Mouse (Mus musculus) MEL (cell line): Measurements from ENCODE around the gene Mafk. TPM values are rescaled to one million over a fixed set of nuclear protein-coding genes. Genes with fewer than 3 reads are reported as not detected.

Experiments used
- DNase-seq: peaks from one replicate; pipeline ENCODE4 v3.0.0; 2011; ENCODE audit warnings: low read depth, low spot score
- H3K27ac ChIP-seq: 2 replicates; pipeline ENCODE4 v1.5.1; 2012; ENCODE audit warnings: low read depth, mild to moderate bottlenecking, control low read depth, low read length, moderate library complexity; ENCODE audit not compliant: control insufficient read depth
- H3K27me3 ChIP-seq, 2 experiments: fragments of 150-350 bp in 1 of 2; sonication (generic) in 1 of 2; 2 replicates each; pipeline ENCODE4 v1.6.1; 2012; ENCODE audit warnings: low read length in 2 of 2, mild to moderate bottlenecking in 2 of 2, improper control_type of control experiment in 1 of 2, moderate library complexity in 1 of 2; ENCODE audit not compliant: insufficient read depth in 2 of 2, control insufficient read depth in 1 of 2
- H3K36me3 ChIP-seq, 2 experiments: 2 replicates each; pipeline ENCODE4 v1.6.1; 2012 to 2014; ENCODE audit warnings: low read length in 2 of 2, improper control_type of control experiment in 1 of 2, inconsistent platforms in 1 of 2, mild to moderate bottlenecking in 1 of 2; ENCODE audit not compliant: insufficient read depth in 2 of 2, control insufficient read depth in 1 of 2
- H3K4me1 ChIP-seq, 2 experiments: fragments of 150-350 bp in 1 of 2; sonication (generic) in 1 of 2; 2 replicates each; pipeline ENCODE4 v1.6.1; 2012; ENCODE audit warnings: low read length in 2 of 2, improper control_type of control experiment in 1 of 2, mild to moderate bottlenecking in 1 of 2; ENCODE audit not compliant: insufficient read depth in 2 of 2, control insufficient read depth in 1 of 2
- H3K4me3 ChIP-seq, 2 experiments: fragments of 150-350 bp in 1 of 2; sonication (generic) in 1 of 2; 2 replicates each; pipeline ENCODE4 v1.5.1; 2012; ENCODE audit warnings: low read depth in 2 of 2, low read length in 2 of 2, mild to moderate bottlenecking in 2 of 2, moderate library complexity in 2 of 2, control low read depth in 1 of 2, improper control_type of control experiment in 1 of 2; ENCODE audit not compliant: control insufficient read depth in 1 of 2, insufficient read depth in 1 of 2
- H3K79me2 ChIP-seq: 2 replicates; pipeline ENCODE4 v1.6.1; 2012; ENCODE audit warnings: mild to moderate bottlenecking, low read length, moderate library complexity; ENCODE audit not compliant: control insufficient read depth, poor library complexity, insufficient read depth
- H3K9ac ChIP-seq: 2 replicates; pipeline ENCODE4 v1.6.1; 2012; ENCODE audit warnings: low read depth, mild to moderate bottlenecking, control low read depth, low read length, moderate library complexity; ENCODE audit not compliant: control insufficient read depth, poor library complexity, severe bottlenecking
- H3K9me3 ChIP-seq: fragments of 150-350 bp; sonication (generic); replicated peaks from 2 replicates; pipeline ENCODE4 v1.6.1; 2012; ENCODE audit warnings: mild to moderate bottlenecking, low read length, improper control_type of control experiment, moderate library complexity; ENCODE audit not compliant: insufficient read depth
- BHLHE40 ChIP-seq: IDR thresholded peaks from 2 replicates; pipeline ENCODE4 v1.6.1; 2012; ENCODE audit warnings: low read depth, mild to moderate bottlenecking, inconsistent platforms, low read length, improper control_type of control experiment, borderline replicate concordance
- CHD1 ChIP-seq: IDR thresholded peaks from 2 replicates; pipeline ENCODE4 v1.6.1; 2012; ENCODE audit warnings: low read depth, mild to moderate bottlenecking, inconsistent platforms, low read length, improper control_type of control experiment
- CTCF ChIP-seq, 3 experiments: IDR thresholded peaks in 2 of 3; conservative IDR thresholded peaks in 1 of 3; 2 replicates each; pipeline ENCODE4 v1.5.1; 2011 to 2012; ENCODE audit warnings: low read length in 3 of 3, low read depth in 2 of 3, mild to moderate bottlenecking in 2 of 3, improper control_type of control experiment in 1 of 3, inconsistent platforms in 1 of 3, mixed read lengths in 1 of 3, moderate library complexity in 1 of 3; ENCODE audit not compliant: control insufficient read depth in 1 of 3, insufficient read depth in 1 of 3, poor library complexity in 1 of 3, severe bottlenecking in 1 of 3
- E2F4 ChIP-seq: IDR thresholded peaks from 2 replicates; pipeline ENCODE4 v1.6.1; 2011; ENCODE audit warnings: low read depth, low read length, improper control_type of control experiment, borderline replicate concordance
- EP300 ChIP-seq, 2 experiments: IDR thresholded peaks; 2 replicates each; pipeline ENCODE4 v1.6.1; 2011; ENCODE audit warnings: improper control_type of control experiment in 2 of 2, low read length in 2 of 2, low read depth in 1 of 2, mild to moderate bottlenecking in 1 of 2
- ETS1 ChIP-seq: IDR thresholded peaks from 2 replicates; pipeline ENCODE4 v1.6.1; 2012; ENCODE audit warnings: low read depth, mild to moderate bottlenecking, inconsistent platforms, low read length, improper control_type of control experiment, moderate library complexity
- MAX ChIP-seq: IDR thresholded peaks from 2 replicates; pipeline ENCODE4 v1.6.1; 2011; ENCODE audit warnings: low read length, improper control_type of control experiment
- MXI1 ChIP-seq: IDR thresholded peaks from 2 replicates; pipeline ENCODE4 v1.6.1; 2011; ENCODE audit warnings: mild to moderate bottlenecking, low read depth, low read length, improper control_type of control experiment
- NRF1 ChIP-seq: IDR thresholded peaks from 2 replicates; pipeline ENCODE4 v1.6.1; 2014; ENCODE audit warnings: low read depth, mild to moderate bottlenecking, inconsistent platforms, low read length, improper control_type of control experiment, moderate library complexity; ENCODE audit not compliant: poor library complexity, insufficient read depth, severe bottlenecking
- POLR2AphosphoS5 ChIP-seq: IDR thresholded peaks from 2 replicates; pipeline ENCODE4 v1.6.1; 2012; ENCODE audit warnings: low read depth, borderline replicate concordance, mild to moderate bottlenecking, inconsistent platforms, low read length, moderate library complexity, mixed read lengths
- RAD21 ChIP-seq: IDR thresholded peaks from 2 replicates; pipeline ENCODE4 v1.6.1; 2011; ENCODE audit warnings: mild to moderate bottlenecking, low read depth, low read length, improper control_type of control experiment
- SMC3 ChIP-seq: IDR thresholded peaks from 2 replicates; pipeline ENCODE4 v1.6.1; 2011; ENCODE audit warnings: low read depth, low read length, improper control_type of control experiment
- TAL1 ChIP-seq: IDR thresholded peaks from 2 replicates; pipeline ENCODE4 v1.6.1; 2012; ENCODE audit warnings: mild to moderate bottlenecking, inconsistent platforms, low read length, moderate library complexity, mixed read lengths
- TCF12 ChIP-seq: IDR thresholded peaks from 2 replicates; pipeline ENCODE4 v1.6.1; 2014; ENCODE audit warnings: low read depth, mild to moderate bottlenecking, inconsistent platforms, low read length, improper control_type of control experiment, moderate library complexity
- UBTF ChIP-seq: IDR thresholded peaks from 2 replicates; pipeline ENCODE4 v1.6.1; 2012; ENCODE audit warnings: low read depth, mild to moderate bottlenecking, inconsistent platforms, low read length, improper control_type of control experiment, moderate library complexity, borderline replicate concordance; ENCODE audit not compliant: insufficient read depth
- ZKSCAN1 ChIP-seq: IDR thresholded peaks from 2 replicates; pipeline ENCODE4 v1.6.1; 2012; ENCODE audit warnings: low read depth, mild to moderate bottlenecking, inconsistent platforms, low read length, improper control_type of control experiment, moderate library complexity
- polyA plus RNA-seq, 2 experiments: library from polyadenylated mRNA; stranded (reverse) in 1 of 2; unstranded in 1 of 2; fragments of >175 nt in 1 of 2; fragments of >200 nt in 1 of 2; gene quantifications; 2 replicates each; pipeline versions ENCODE4 v1.2.1 to v1.2.4; 2012; ENCODE audit warnings: low replicate concordance in 2 of 2, low read depth in 1 of 2; ENCODE audit not compliant: insufficient read length in 2 of 2, insufficient read depth in 1 of 2, missing spikeins in 1 of 2
- total RNA-seq: library from RNA; depleted of rRNA; stranded (reverse); fragments of 300-350 nt; gene quantifications from 2 replicates; pipeline ENCODE4 v1.2.3, GENCODE M21; 2012

Gene Mafk
- total and polyA plus RNA-seq, 3 experiments: 56.5 to 62.1 TPM; not detected in 1

DNA sequence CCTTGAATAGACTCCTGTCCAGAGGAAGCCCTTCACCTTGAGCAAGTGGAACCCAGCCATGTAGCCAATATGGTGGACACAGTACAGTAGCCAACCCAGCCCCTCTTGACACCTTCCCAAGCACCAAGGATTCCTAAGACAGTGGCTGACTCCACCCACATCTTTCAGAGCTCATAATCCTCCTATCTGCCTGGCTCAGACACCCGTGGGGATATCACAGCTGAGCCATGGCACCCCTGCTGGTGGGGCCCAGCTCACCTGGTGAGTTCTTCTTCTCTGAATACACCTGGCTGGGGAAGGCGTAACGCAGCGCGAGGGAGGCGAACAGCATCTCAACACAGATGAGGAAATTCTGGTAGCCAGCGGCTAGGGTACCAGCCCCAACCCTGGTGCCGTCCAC lies 14.6 kb downstream of the Mafk start:
- H3K4me3 ChIP-seq: no peak overlapping the region
- H3K36me3 ChIP-seq: peaks cover 0 to 20% of the 10 kb centered on the region in 2 experiments; a peak in 2 of 4 replicates
- no peak for TF ChIP-seq ZKSCAN1
- TF ChIP-seq BHLHE40: no peak
- TF ChIP-seq EP300 (IDR thresholded peaks at IDR 0.05; ENCODE audit: low read depth in 1 of 2, low read length in 2 of 2): peak in 1 of 2 experiments; percentile 49; a peak in 2 of 4 replicates
- no peak for TF ChIP-seq CHD1
- TF ChIP-seq UBTF: no peak
- peak; percentile 31; the same call in 1 of the 2 replicates for TF ChIP-seq TAL1
- peak; percentile 33; the same call in 1 of the 2 replicates for TF ChIP-seq TCF12
- TF ChIP-seq POLR2AphosphoS5: no peak
- TF ChIP-seq MXI1: no peak
- H3K79me2 ChIP-seq: no peaks in the 10 kb centered on the region
- no peak for DNase-seq
- H3K4me1 ChIP-seq: peaks cover 6 to 32% of the 10 kb centered on the region in 2 experiments
- no peaks in the 10 kb centered on the region for H3K27me3 ChIP-seq
- H3K27ac ChIP-seq: no peak overlapping the region
- no peaks in the 10 kb centered on the region for H3K9me3 ChIP-seq
- no peak overlapping the region for H3K9ac ChIP-seq

GRCm38 (mm10) chr5:139809397-139809796 lies 18.1 kb downstream of the Mafk start:
- Histone ChIP-seq H3K27me3 (no peaks in the 10 kb centered on the region), H3K9ac (no peak overlapping the region), H3K79me2 (no peaks in the 10 kb centered on the region), H3K27ac (no peak overlapping the region), H3K4me3 (no peak overlapping the region), H3K9me3 (no peaks in the 10 kb centered on the region)
- DNase-seq: peak; percentile 67
- TF ChIP-seq CTCF (IDR thresholded peaks at IDR 0.05 in 2 of 3, conservative IDR thresholded peaks at IDR 0.05 in 1 of 3; ENCODE audit: control insufficient read depth in 1 of 3, insufficient read depth in 1 of 3, low read depth in 2 of 3, low read length in 3 of 3, poor library complexity in 1 of 3, severe bottlenecking in 1 of 3) (peak; percentile 38 to 63 (median 61)), RAD21 (peak; percentile 32), NRF1 (peak; percentile 20; the same call in 1 of the 2 replicates), TCF12 (no peak), BHLHE40 (0 out of 2 replicates have a peak, but pooled peaks have one; percentile 24), E2F4 (no peak), SMC3 (peak; percentile 30; the same call in 1 of the 2 replicates), ETS1 (0 out of 2 replicates have a peak, but pooled peaks have one; percentile 22), MAX (peak; percentile 30; the same call in 1 of the 2 replicates)
- TF ChIP-seq, all 39 proteins: peak for 7
- peaks cover 4 to 26% of the 10 kb centered on the region in 2 experiments for H3K4me1 ChIP-seq
- H3K36me3 ChIP-seq: peaks cover 0 to 16% of the 10 kb centered on the region in 2 experiments; a peak in 2 of 4 replicates
